Mouse (Mus musculus) brain, embryonic 14.5 days (tissue): Measurements from ENCODE around the gene Vmn1r44.

Experiments used
- CTCF ChIP-seq: fragments of 200-500 bp; IDR thresholded peaks from 2 replicates; pipeline ENCODE4 v1.5.1; 2012; ENCODE audit warnings: inconsistent platforms, mild to moderate bottlenecking, moderate library complexity, borderline replicate concordance; ENCODE audit not compliant: insufficient read depth, insufficient read length; ENCODE audit errors: extremely low read depth
- POLR2A ChIP-seq: fragments of 200-500 bp; IDR thresholded peaks from 2 replicates; pipeline ENCODE4 v1.6.1; 2012; ENCODE audit warnings: mild to moderate bottlenecking, inconsistent platforms, borderline replicate concordance; ENCODE audit not compliant: poor library complexity, insufficient read depth, insufficient read length, severe bottlenecking; ENCODE audit errors: extremely low read depth

DNA sequence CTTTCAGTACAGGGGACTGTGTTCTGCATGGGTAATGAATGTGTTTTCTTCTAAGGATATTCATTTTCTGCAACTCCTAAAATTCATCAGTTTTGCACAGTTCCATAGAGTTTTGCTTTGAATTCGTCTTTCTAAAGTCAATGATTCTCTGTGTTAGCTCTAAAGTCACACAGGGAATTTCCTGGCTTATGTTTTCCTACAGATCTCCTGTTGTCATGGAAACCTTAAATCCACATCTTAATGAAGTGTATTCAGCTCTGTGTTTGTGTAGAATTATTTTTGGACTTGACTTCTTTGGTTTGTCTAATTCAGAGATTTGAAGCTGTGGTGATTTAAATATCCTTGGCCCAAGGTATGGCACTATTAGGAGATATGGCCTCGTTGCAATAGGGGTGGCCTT, 352 bp downstream of the Vmn1r44 start:
- TF ChIP-seq CTCF (no peak), POLR2A (no peak)
